Mouse (Mus musculus): ENCODE data around the gene Pxn. TPM values are rescaled to one million over a fixed set of nuclear protein-coding genes. Genes with fewer than 3 reads are reported as not detected.

Gene Pxn
- polyA plus RNA-seq, 1 experiment: 35.1 TPM

- Histone ChIP-seq H3K9ac (ENCODE audit: low read depth, poor library complexity, severe bottlenecking) (no peak overlapping the region), H3K27me3 (ENCODE audit: control insufficient read depth, insufficient read depth, low read length, poor library complexity, severe bottlenecking) (no peaks in the 10 kb centered on the region), H3K27ac (ENCODE audit: insufficient read depth, low read length) (no peak overlapping the region), H3K36me3 (ENCODE audit: control insufficient read depth, insufficient read depth, low read length, poor library complexity, severe bottlenecking) (no peaks in the 10 kb centered on the region), H3K4me3 (ENCODE audit: low read depth, low read length) (no peak overlapping the region), H3K9me3 (replicated peaks; ENCODE audit: control insufficient read depth, insufficient read depth, low read length, poor library complexity, severe bottlenecking) (no peaks in the 10 kb centered on the region), H3K4me1 (ENCODE audit: control insufficient read depth, insufficient read depth, low read length) (peaks cover 7% of the 10 kb centered on the region)
- TF ChIP-seq EP300 (IDR thresholded peaks at IDR 0.05; ENCODE audit: insufficient read depth, low read depth, low read length) (no peak), CTCF (IDR thresholded peaks at IDR 0.05; ENCODE audit: low read depth, low read length) (no peak)
These were observed 19.5 kb downstream of the Pxn start for GRCm38 (mm10) chr5:115525943-115526342.

GRCm38 (mm10) chr5:115526456-115527202, 20.2 kb downstream of the Pxn start:
- Histone ChIP-seq H3K27me3 (ENCODE audit: control insufficient read depth, insufficient read depth, low read length, poor library complexity, severe bottlenecking) (no peaks in the 10 kb centered on the region), H3K4me1 (ENCODE audit: control insufficient read depth, insufficient read depth, low read length) (peaks cover 4% of the 10 kb centered on the region), H3K4me3 (ENCODE audit: low read depth, low read length) (no peak overlapping the region), H3K9me3 (replicated peaks; ENCODE audit: control insufficient read depth, insufficient read depth, low read length, poor library complexity, severe bottlenecking) (no peaks in the 10 kb centered on the region), H3K36me3 (ENCODE audit: control insufficient read depth, insufficient read depth, low read length, poor library complexity, severe bottlenecking) (no peaks in the 10 kb centered on the region), H3K9ac (ENCODE audit: low read depth, poor library complexity, severe bottlenecking) (no peak overlapping the region), H3K27ac (ENCODE audit: insufficient read depth, low read length) (no peak overlapping the region)
- no peak for TF ChIP-seq POLR2A (IDR thresholded peaks at IDR 0.05; ENCODE audit: insufficient read depth, low read length)
- no peak for TF ChIP-seq CTCF (IDR thresholded peaks at IDR 0.05; ENCODE audit: low read depth, low read length)
- no peak for TF ChIP-seq EP300 (IDR thresholded peaks at IDR 0.05; ENCODE audit: insufficient read depth, low read depth, low read length)

- H3K4me1 ChIP-seq (ENCODE audit: control insufficient read depth, insufficient read depth, low read length): peaks cover 6% of the 10 kb centered on the region
- no peaks in the 10 kb centered on the region for H3K9me3 ChIP-seq (replicated peaks; ENCODE audit: control insufficient read depth, insufficient read depth, low read length, poor library complexity, severe bottlenecking)
- TF ChIP-seq CTCF (IDR thresholded peaks at IDR 0.05; ENCODE audit: low read depth, low read length) (no peak), POLR2A (IDR thresholded peaks at IDR 0.05; ENCODE audit: insufficient read depth, low read length) (no peak), EP300 (IDR thresholded peaks at IDR 0.05; ENCODE audit: insufficient read depth, low read depth, low read length) (no peak)
- H3K27me3 ChIP-seq (ENCODE audit: control insufficient read depth, insufficient read depth, low read length, poor library complexity, severe bottlenecking): no peaks in the 10 kb centered on the region
- H3K36me3 ChIP-seq (ENCODE audit: control insufficient read depth, insufficient read depth, low read length, poor library complexity, severe bottlenecking): no peaks in the 10 kb centered on the region
- no peak overlapping the region for H3K9ac ChIP-seq (ENCODE audit: low read depth, poor library complexity, severe bottlenecking)
- H3K4me3 ChIP-seq (ENCODE audit: low read depth, low read length): no peak overlapping the region
- no peak overlapping the region for H3K27ac ChIP-seq (ENCODE audit: insufficient read depth, low read length)
These were observed 21.7 kb downstream of the Pxn start for GRCm38 (mm10) chr5:115528128-115528527.

GRCm38 (mm10) chr5:115529364-115529741, 22.9 kb downstream of the Pxn start:
- H3K9ac ChIP-seq (ENCODE audit: low read depth, poor library complexity, severe bottlenecking): no peak overlapping the region
- TF ChIP-seq EP300 (IDR thresholded peaks at IDR 0.05; ENCODE audit: insufficient read depth, low read depth, low read length): no peak
- no peak for TF ChIP-seq CTCF (IDR thresholded peaks at IDR 0.05; ENCODE audit: low read depth, low read length)
- no peak for TF ChIP-seq POLR2A (IDR thresholded peaks at IDR 0.05; ENCODE audit: insufficient read depth, low read length)
- H3K27ac ChIP-seq (ENCODE audit: insufficient read depth, low read length): no peak overlapping the region
- H3K4me3 ChIP-seq (ENCODE audit: low read depth, low read length): no peak overlapping the region
- H3K36me3 ChIP-seq (ENCODE audit: control insufficient read depth, insufficient read depth, low read length, poor library complexity, severe bottlenecking): no peaks in the 10 kb centered on the region
- no peaks in the 10 kb centered on the region for H3K9me3 ChIP-seq (replicated peaks; ENCODE audit: control insufficient read depth, insufficient read depth, low read length, poor library complexity, severe bottlenecking)
- peaks cover 8% of the 10 kb centered on the region for H3K4me1 ChIP-seq (ENCODE audit: control insufficient read depth, insufficient read depth, low read length)
- no peaks in the 10 kb centered on the region for H3K27me3 ChIP-seq (ENCODE audit: control insufficient read depth, insufficient read depth, low read length, poor library complexity, severe bottlenecking)

- no peak for TF ChIP-seq EP300 (IDR thresholded peaks at IDR 0.05; ENCODE audit: insufficient read depth, low read depth, low read length)
- H3K27ac ChIP-seq (ENCODE audit: insufficient read depth, low read length): no peak overlapping the region
These were observed 23.4 kb downstream of the Pxn start for GRCm38 (mm10) chr5:115529742-115530446.

GRCm38 (mm10) chr5:115530447-115530809, 24.0 kb downstream of the Pxn start:
- no peak overlapping the region for H3K4me3 ChIP-seq (ENCODE audit: low read depth, low read length)
- H3K27ac ChIP-seq (ENCODE audit: insufficient read depth, low read length): no peak overlapping the region
- H3K9me3 ChIP-seq (replicated peaks; ENCODE audit: control insufficient read depth, insufficient read depth, low read length, poor library complexity, severe bottlenecking): no peaks in the 10 kb centered on the region
- TF ChIP-seq CTCF (IDR thresholded peaks at IDR 0.05; ENCODE audit: low read depth, low read length): no peak
- no peak for TF ChIP-seq POLR2A (IDR thresholded peaks at IDR 0.05; ENCODE audit: insufficient read depth, low read length)
- TF ChIP-seq EP300 (IDR thresholded peaks at IDR 0.05; ENCODE audit: insufficient read depth, low read depth, low read length): no peak
- no peak overlapping the region for H3K9ac ChIP-seq (ENCODE audit: low read depth, poor library complexity, severe bottlenecking)
- H3K27me3 ChIP-seq (ENCODE audit: control insufficient read depth, insufficient read depth, low read length, poor library complexity, severe bottlenecking): no peaks in the 10 kb centered on the region
- peaks cover 12% of the 10 kb centered on the region for H3K4me1 ChIP-seq (ENCODE audit: control insufficient read depth, insufficient read depth, low read length)
- no peaks in the 10 kb centered on the region for H3K36me3 ChIP-seq (ENCODE audit: control insufficient read depth, insufficient read depth, low read length, poor library complexity, severe bottlenecking)

More at GRCm38 (mm10) chr5:115529742-115530446, 23.4 kb downstream of the Pxn start:
- Histone ChIP-seq H3K27me3 (ENCODE audit: control insufficient read depth, insufficient read depth, low read length, poor library complexity, severe bottlenecking) (no peaks in the 10 kb centered on the region), H3K4me3 (ENCODE audit: low read depth, low read length) (no peak overlapping the region), H3K9me3 (replicated peaks; ENCODE audit: control insufficient read depth, insufficient read depth, low read length, poor library complexity, severe bottlenecking) (no peaks in the 10 kb centered on the region), H3K4me1 (ENCODE audit: control insufficient read depth, insufficient read depth, low read length) (peaks cover 11% of the 10 kb centered on the region), H3K36me3 (ENCODE audit: control insufficient read depth, insufficient read depth, low read length, poor library complexity, severe bottlenecking) (no peaks in the 10 kb centered on the region), H3K9ac (ENCODE audit: low read depth, poor library complexity, severe bottlenecking) (no peak overlapping the region)
